Mouse (Mus musculus) ES-Bruce4 (cell line): ENCODE results near the gene Dcakd. TPM values are rescaled to one million over a fixed set of nuclear protein-coding genes. Genes with fewer than 3 reads are reported as not detected.
A peak's percentile ranks its signal among the peaks of the same experiment; 100 is the strongest.

Experiments
- H3K27ac ChIP-seq: 2 replicates; pipeline ENCODE4 v1.5.1; 2012; ENCODE audit warnings: low read length, inconsistent platforms; ENCODE audit not compliant: insufficient read depth
- H3K27me3 ChIP-seq: 2 replicates; pipeline ENCODE4 v1.6.1; 2012; ENCODE audit warnings: mild to moderate bottlenecking, low read length, inconsistent platforms; ENCODE audit not compliant: control insufficient read depth, poor library complexity, insufficient read depth, severe bottlenecking
- H3K36me3 ChIP-seq: 2 replicates; pipeline ENCODE4 v1.6.1; 2012; ENCODE audit warnings: inconsistent platforms, mild to moderate bottlenecking, low read length, moderate library complexity; ENCODE audit not compliant: control insufficient read depth, poor library complexity, insufficient read depth, severe bottlenecking
- H3K4me1 ChIP-seq: one replicate; pipeline ENCODE4 v1.8.1; 2011; ENCODE audit warnings: low read length; ENCODE audit not compliant: control insufficient read depth, insufficient read depth
- H3K4me3 ChIP-seq: 2 replicates; pipeline ENCODE4 v1.5.1; 2011; ENCODE audit warnings: low read depth, mild to moderate bottlenecking, low read length
- H3K9ac ChIP-seq: 2 replicates; pipeline ENCODE4 v1.6.1; 2012; ENCODE audit warnings: low read depth, mild to moderate bottlenecking, inconsistent platforms; ENCODE audit not compliant: poor library complexity, severe bottlenecking
- H3K9me3 ChIP-seq: replicated peaks from 2 replicates; pipeline ENCODE4 v1.6.1; 2012; ENCODE audit warnings: mild to moderate bottlenecking, low read length, inconsistent platforms; ENCODE audit not compliant: control insufficient read depth, poor library complexity, insufficient read depth, severe bottlenecking
- CTCF ChIP-seq: IDR thresholded peaks from one replicate; pipeline ENCODE4 v1.8.1; 2011; ENCODE audit warnings: low read depth, low read length
- EP300 ChIP-seq: IDR thresholded peaks from 2 replicates; pipeline ENCODE4 v1.6.1; 2011; ENCODE audit warnings: low read depth, low read length; ENCODE audit not compliant: insufficient read depth
- POLR2A ChIP-seq: IDR thresholded peaks from one replicate; pipeline ENCODE4 v1.8.1; 2011; ENCODE audit warnings: low read length; ENCODE audit not compliant: insufficient read depth
- polyA plus RNA-seq: library from polyadenylated mRNA; stranded (reverse); fragments of >200 nt; gene quantifications from 2 replicates; pipeline ENCODE4 v1.2.4, GENCODE M21; 2011; ENCODE audit warnings: low read depth; ENCODE audit not compliant: missing spikeins, insufficient read depth, insufficient read length

Dcakd gene
- polyA plus RNA-seq, 1 experiment, result 120 TPM

GRCm38 (mm10) chr11:102948043-102948961 is 79.8 kb downstream of the Dcakd start:
- H3K9me3 ChIP-seq, result no peaks in the 10 kb centered on the region
- no peaks in the 10 kb centered on the region for H3K4me1 ChIP-seq
- TF ChIP-seq POLR2A, result no peak
- TF ChIP-seq EP300, result no peak
- TF ChIP-seq CTCF, result no peak
- H3K9ac ChIP-seq, result peak overlapping the region; percentile 54
- peak overlapping the region; percentile 60 for H3K4me3 ChIP-seq
- H3K36me3 ChIP-seq, result no peaks in the 10 kb centered on the region
- no peak overlapping the region for H3K27ac ChIP-seq
- peaks cover 10% of the 10 kb centered on the region for H3K27me3 ChIP-seq

- no peaks in the 10 kb centered on the region for H3K4me1 ChIP-seq
- TF ChIP-seq CTCF, result peak; percentile 23
- TF ChIP-seq POLR2A, result no peak
- H3K36me3 ChIP-seq, result no peaks in the 10 kb centered on the region
- peak overlapping the region; percentile 49 for H3K4me3 ChIP-seq
- no peak overlapping the region for H3K27ac ChIP-seq
- no peak overlapping the region for H3K9ac ChIP-seq
- H3K9me3 ChIP-seq, result no peaks in the 10 kb centered on the region
- peaks cover 10% of the 10 kb centered on the region for H3K27me3 ChIP-seq
Observed at GRCm38 (mm10) chr11:102946992-102947343, 81.2 kb downstream of the Dcakd start.

GRCm38 (mm10) chr11:102946265-102946991 is 81.7 kb downstream of the Dcakd start, which contains the start of gene C1ql1:
TSS of gene C1ql1 (minus strand) at chr11:102946688.
- Histone ChIP-seq H3K9me3 (no peaks in the 10 kb centered on the region), H3K27ac (no peak within 1 kb of the TSS), H3K36me3 (no peaks in the 10 kb centered on the region), H3K27me3 (peaks cover 10% of the 10 kb centered on the region), H3K4me3 (peak within 1 kb of the TSS; percentile 86), H3K4me1 (no peaks in the 10 kb centered on the region), H3K9ac (peak within 1 kb of the TSS; percentile 82)
- TF ChIP-seq EP300 (no peak), POLR2A (peak; percentile 49)

GRCm38 (mm10) chr11:102945306-102946264 is 82.5 kb downstream of the Dcakd start:
- H3K9me3 ChIP-seq, result no peaks in the 10 kb centered on the region
- no peak overlapping the region for H3K27ac ChIP-seq
- H3K4me1 ChIP-seq, result no peaks in the 10 kb centered on the region

More at GRCm38 (mm10) chr11:102945306-102946264, 82.5 kb downstream of the Dcakd start:
- H3K9ac ChIP-seq, result peak overlapping the region; percentile 82
- peak overlapping the region; percentile 86 for H3K4me3 ChIP-seq
- no peak for TF ChIP-seq CTCF
- no peak for TF ChIP-seq EP300
- no peak for TF ChIP-seq POLR2A
- H3K36me3 ChIP-seq, result no peaks in the 10 kb centered on the region
- peaks cover 10% of the 10 kb centered on the region for H3K27me3 ChIP-seq

Other genes starting within 250 kb of the Dcakd start
- 67.4 and 71.0 TPM in 2 replicates for gene Gjc1, start 208.6 kb downstream of the Dcakd start, polyA plus RNA-seq
- not detected in 2 replicates for gene Higd1b, start 192.5 kb downstream of the Dcakd start, polyA plus RNA-seq
- gene Eftud2, start 147.3 kb downstream of the Dcakd start, polyA plus RNA-seq, result 152 and 195 TPM in 2 replicates
- 0.37 and 1.2 TPM in 2 replicates for gene Ccdc103, start 147.1 kb downstream of the Dcakd start, polyA plus RNA-seq
- gene Fam187a, start 143.2 kb downstream of the Dcakd start, polyA plus RNA-seq, result not detected in 2 replicates
- gene Gfap, start 127.4 kb downstream of the Dcakd start, polyA plus RNA-seq, result not detected in 2 replicates
- 72.3 and 75.4 TPM in 2 replicates for gene Kif18b, start 103.2 kb downstream of the Dcakd start, polyA plus RNA-seq
- gene C1ql1, start 81.6 kb downstream of the Dcakd start, polyA plus RNA-seq, result 4.8 and 5.9 TPM in 2 replicates
- gene Nmt1, start 143 bp downstream of the Dcakd start, polyA plus RNA-seq, result 101 TPM in 2 replicates
- 14.7 and 17.5 TPM in 2 replicates for gene Plcd3, start 73.3 kb upstream of the Dcakd start, polyA plus RNA-seq
- 15.0 and 19.4 TPM in 2 replicates for gene Acbd4, start 73.3 kb upstream of the Dcakd start, polyA plus RNA-seq
- gene Hexim1, start 87.9 kb upstream of the Dcakd start, polyA plus RNA-seq, result 17.2 and 20.1 TPM in 2 replicates
- 1.7 and 4.5 TPM in 2 replicates for gene Hexim2, start 104.1 kb upstream of the Dcakd start, polyA plus RNA-seq
- gene Fmnl1, start 142.8 kb upstream of the Dcakd start, polyA plus RNA-seq, result 1.7 and 4.9 TPM in 2 replicates
- 2.0 and 2.2 TPM in 2 replicates for gene 1700023F06Rik, start 180.2 kb upstream of the Dcakd start, polyA plus RNA-seq
- not detected in 2 replicates for gene Spata32, start 190.1 kb upstream of the Dcakd start, polyA plus RNA-seq
- gene Map3k14, start 239.1 kb upstream of the Dcakd start, polyA plus RNA-seq, result 2.2 and 3.3 TPM in 2 replicates